Mouse (Mus musculus) mouse embryonic stem cell (cell line): Measurements from ENCODE around the gene Pitx3.
"Not testable (repeated sequence)": the region's sequence is repeated elsewhere in the genome, so short reads cannot be mapped to it uniquely, and the experiment has no call there.

Experiments
- in situ Hi-C, 2 experiments: fragments of 300-500 bp; cut with MboI; formaldehyde crosslinking; loops; 1 replicate in 1 of 2; 3 replicates in 1 of 2; pipeline ENCODE4 v1.14.3; 2019 to 2020; ENCODE audit warnings: low sequenced_read_pairs in 2 of 2, low pct_unique_long_range_greater_than_20kb in 1 of 2, mixed read lengths in 1 of 2; ENCODE audit not compliant: unreplicated experiment in 1 of 2

Gene Pitx3

GRCm38 (mm10) chr19:46147511-46148371, at the start of gene Pitx3:
Pitx3 (minus strand) TSS chr19:46148326.
- in situ Hi-C loops, result no loop called here

GRCm38 (mm10) chr19:46187203-46187602, 39.1 kb upstream of the Pitx3 start:
- in situ Hi-C loops, result no loop called here

GRCm38 (mm10) chr19:46186611-46187010, 38.5 kb upstream of the Pitx3 start:
- in situ Hi-C loops, result no loop called here

- in situ Hi-C loops, result no loop called here
Measured at GRCm38 (mm10) chr19:46182241-46182640, 34.1 kb upstream of the Pitx3 start.

GRCm38 (mm10) chr19:46180274-46180673, 32.1 kb upstream of the Pitx3 start:
- in situ Hi-C loops, result no loop called here

- in situ Hi-C loops, result no loop called here
Measured at GRCm38 (mm10) chr19:46177046-46177445, 28.9 kb upstream of the Pitx3 start.

- in situ Hi-C loops, result no loop called here
Measured at GRCm38 (mm10) chr19:46175173-46175572, 27.0 kb upstream of the Pitx3 start.

GRCm38 (mm10) chr19:46172541-46172940, 24.4 kb upstream of the Pitx3 start:
- in situ Hi-C loops, result no loop called here

- in situ Hi-C loops, result no loop called here
Measured at GRCm38 (mm10) chr19:46169913-46170312, 21.8 kb upstream of the Pitx3 start.

- in situ Hi-C loops, result no loop called here
Measured at GRCm38 (mm10) chr19:46169396-46169795, 21.3 kb upstream of the Pitx3 start.

- in situ Hi-C loops, result not testable (repeated sequence)
Measured at GRCm38 (mm10) chr19:46167169-46167568, 19.0 kb upstream of the Pitx3 start.

GRCm38 (mm10) chr19:46165950-46166349, 17.8 kb upstream of the Pitx3 start:
- in situ Hi-C loops, result no loop called here

- in situ Hi-C loops, result no loop called here
Measured at GRCm38 (mm10) chr19:46152127-46152803, 4.1 kb upstream of the Pitx3 start, which contains the start of gene Gbf1. Gbf1 (plus strand) TSS chr19:46152509.

- in situ Hi-C loops, result no loop called here
Measured at GRCm38 (mm10) chr19:46149091-46149490, 965 bp upstream of the Pitx3 start.

- in situ Hi-C loops, result no loop called here
Measured at GRCm38 (mm10) chr19:46148372-46148760, 240 bp upstream of the Pitx3 start.

GRCm38 (mm10) chr19:46141091-46141490, 7.0 kb downstream of the Pitx3 start:
- in situ Hi-C loops, result no loop called here

GRCm38 (mm10) chr19:46140324-46140723, 7.8 kb downstream of the Pitx3 start:
- in situ Hi-C loops, result no loop called here

- in situ Hi-C loops, result loop anchor here in 1 of 2 experiments (10.0 kb wide), 2 partner anchors 118 to 168 kb away; partner anchors contain the start of gene Nfkb2
Measured at GRCm38 (mm10) chr19:46136639-46137580, 11.2 kb downstream of the Pitx3 start.
